Mouse (Mus musculus) c-Kit-positive CD71-positive TER-119-negative erythroid progenitor cells, embryonic 14.5 days (primary cell): ENCODE measurements around the gene Trp53bp2.

Experiments
- DNase-seq: peaks from one replicate; pipeline ENCODE4 v3.0.0-alpha.2; 2013; ENCODE audit warnings: low read depth

The Trp53bp2 gene

DNA sequence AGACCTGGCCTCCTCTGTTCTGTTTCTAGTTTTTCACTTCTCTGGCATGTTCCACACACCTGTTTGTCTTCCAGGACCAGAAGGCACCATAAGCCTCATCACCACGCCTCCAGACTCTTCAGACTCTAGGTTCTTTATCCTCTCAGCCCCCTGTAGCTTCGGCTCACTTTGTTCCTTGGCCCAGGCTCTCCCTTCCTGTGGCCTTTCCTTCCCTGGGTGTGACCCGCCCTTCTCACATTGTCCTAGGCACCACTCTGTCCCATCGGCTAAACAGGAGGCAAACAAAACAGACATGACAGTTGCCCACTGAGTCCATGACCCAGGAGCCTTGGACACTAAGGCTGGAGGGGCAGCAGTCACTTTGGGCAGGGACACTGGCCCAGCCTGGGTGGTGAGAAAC is 91.3 kb downstream of the Trp53bp2 start:
- no peak for DNase-seq

DNA sequence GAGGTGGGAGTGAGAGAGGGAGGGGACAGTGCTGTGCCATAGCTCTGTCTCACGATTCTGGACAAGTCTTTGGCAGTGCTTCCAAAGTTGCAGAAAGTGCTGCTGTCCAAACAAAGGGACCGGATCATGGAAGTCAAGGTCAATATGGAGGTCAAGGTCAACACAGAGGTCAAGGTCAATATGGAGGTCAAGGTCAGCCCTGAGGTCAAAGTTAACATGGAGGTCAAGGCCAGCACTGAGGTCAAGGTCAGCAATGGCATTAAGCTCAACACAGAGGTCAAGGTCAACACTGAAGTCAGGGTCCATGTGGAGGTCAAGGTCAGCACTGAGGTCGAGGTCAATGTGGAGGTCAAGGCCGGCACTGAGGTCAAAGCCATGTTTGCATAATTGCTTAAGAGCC is 91.9 kb downstream of the Trp53bp2 start:
- DNase-seq: no peak

DNA sequence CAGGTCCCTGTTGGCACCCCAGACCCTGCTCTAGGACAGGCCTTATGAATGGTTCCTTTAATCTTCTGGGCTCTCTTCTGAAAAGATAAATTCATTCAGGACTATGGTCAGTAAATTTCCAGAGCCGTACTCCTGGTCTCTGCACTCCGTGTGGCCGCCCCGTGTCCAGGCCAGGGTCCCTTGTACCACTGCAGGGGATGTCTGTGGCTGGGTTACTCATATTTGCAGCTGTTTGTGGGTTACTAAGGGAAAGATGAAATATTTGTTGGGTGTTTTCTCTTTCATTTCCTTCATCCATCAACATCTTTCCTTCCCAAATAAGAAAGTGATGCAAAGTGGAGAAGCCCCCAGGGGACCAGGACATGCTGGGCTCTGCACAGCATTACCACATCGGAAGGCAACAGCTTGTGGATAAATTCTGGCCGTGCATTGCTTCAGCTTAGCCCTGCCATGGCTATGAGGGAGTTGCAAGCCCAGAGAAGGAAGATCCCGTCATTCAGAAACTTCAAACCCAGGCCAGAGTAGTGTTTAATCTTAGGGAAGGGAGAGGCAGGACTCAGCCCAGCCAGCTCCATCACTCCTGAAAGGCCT is 92.9 kb downstream of the Trp53bp2 start:
- no peak for DNase-seq

DNA sequence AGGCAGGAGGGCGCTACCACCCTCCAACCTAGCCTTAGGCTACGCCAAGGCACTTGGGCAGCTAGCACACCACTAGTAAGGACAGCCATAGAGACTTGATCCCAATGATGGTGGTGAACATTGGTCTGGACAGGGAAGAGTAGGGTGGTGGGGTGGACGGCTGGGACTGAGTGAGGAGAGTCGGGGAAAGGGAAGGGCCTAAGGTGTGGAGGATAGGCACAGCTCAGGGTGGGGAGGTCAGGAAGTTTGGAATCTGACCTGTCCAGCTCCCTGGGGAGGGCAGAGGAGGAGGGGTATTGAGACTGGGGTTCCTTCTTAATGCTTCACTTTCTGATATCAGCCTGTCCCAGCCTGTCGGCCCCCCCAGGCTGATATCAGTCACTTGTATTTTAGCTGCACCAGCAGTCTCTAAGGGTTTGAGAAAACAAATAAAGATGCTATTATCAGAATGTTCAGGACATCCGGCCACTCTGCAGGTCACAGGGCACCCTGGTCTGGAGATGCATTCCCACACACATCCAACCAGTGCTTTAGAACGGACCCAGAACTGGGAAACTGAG is 93.6 kb downstream of the Trp53bp2 start:
- no peak for DNase-seq

DNA sequence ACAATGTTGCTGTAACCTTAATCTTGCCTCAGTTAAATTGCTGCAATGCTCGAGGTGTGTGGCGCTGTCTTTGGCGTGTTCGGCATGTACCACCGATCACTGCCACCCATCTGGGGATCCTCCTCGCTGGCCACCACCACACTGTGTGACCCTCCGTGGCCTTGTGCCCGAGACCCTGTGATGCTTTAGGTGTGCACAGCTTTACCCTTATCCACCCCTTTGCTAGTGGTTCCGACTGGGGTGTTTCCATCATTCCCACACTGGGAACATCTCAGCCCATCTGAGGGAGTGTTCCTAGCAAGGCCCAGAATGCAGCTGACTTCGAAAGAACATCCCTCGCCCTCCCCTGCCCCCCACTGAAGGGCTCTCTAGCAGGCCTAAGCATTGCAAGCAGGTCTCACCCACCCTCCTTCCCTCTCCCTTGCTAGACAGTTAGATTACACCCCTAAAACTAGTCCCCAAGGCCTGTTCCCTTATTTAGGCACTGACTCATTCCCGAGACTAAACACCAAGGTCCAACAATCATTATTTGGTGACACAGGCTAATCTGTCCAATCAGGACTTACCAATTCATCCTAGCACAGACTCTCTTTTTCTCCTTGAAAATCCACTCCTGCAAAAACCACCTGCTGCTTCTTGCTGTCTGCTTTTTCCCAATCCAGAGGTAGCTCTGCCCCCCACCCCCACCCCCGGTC is 94.4 kb downstream of the Trp53bp2 start:
- DNase-seq: no peak

DNA sequence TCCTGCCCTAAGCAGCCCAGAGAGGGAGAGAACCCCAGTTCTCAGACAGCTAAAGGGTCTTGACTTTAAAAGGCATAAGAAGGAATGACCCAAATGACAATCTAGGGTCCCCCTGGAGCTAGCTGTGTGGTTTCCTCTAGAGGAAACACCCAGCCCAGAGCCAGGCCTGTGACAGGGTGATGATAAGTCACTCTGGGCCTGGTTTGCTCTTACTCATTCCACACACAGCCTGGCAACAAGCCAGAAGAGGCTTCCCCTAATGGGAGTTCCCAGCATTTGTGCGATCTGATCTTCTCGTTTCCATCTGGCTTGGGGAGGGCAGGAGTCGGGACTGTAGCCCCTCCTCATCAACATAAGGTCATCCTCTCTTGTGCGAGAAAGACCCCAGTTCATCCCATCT is 95.3 kb downstream of the Trp53bp2 start:
- DNase-seq: peak; percentile 63

DNA sequence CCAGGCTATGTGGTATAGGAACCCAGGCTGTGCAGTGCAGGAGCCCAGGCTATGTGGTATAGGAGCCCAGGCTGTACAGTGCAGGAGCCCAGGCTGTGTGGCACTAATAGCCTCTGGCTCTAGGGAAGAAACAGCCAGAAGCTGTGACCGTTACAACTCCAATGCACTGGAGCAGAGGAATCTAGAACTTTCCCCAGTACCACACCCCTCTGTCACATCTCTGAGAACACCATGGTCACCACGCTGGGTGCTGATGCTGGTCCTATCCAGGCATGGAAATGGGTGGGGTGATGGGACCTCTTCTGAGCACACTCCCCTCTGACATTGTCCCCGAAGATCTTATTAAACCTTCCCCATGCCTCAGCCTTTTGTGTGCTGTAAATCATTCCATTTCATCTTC is 96.3 kb downstream of the Trp53bp2 start:
- DNase-seq: no peak

DNA sequence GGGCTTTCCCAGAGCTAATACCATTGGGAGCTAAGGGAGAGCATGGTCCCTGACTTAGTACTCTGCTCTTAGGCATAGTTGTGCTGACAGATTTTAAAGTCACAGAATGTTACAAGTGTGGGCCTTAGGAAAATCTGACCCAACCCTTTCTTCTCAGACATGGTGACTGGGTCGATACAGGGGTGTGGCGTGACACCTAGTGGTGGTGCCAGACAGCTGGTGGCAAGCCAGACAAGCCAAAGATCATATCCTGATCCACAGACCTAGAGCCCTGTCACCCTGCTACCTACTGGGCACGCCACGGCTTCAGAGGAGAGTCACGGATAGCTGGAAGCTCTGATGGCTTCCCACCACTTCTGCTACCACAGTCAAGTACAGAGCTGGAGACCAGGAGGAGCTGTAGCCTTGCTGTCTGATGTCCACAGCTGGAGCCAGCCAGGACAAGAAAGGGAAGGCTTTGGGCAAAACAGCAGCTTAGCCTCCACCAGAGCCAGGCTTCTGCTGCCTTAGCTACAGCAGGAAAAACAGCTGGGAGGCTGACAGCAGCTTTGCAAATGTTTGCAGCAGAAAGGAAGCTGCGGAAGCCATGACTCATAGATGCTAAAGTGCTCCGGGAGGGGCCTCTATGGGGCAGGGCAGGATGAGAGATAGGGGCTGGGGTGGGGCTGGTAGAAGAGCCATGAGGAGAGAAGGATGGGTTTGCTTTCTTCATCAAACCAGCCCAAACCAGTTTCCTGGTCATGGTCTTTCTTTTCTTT is 97.4 kb downstream of the Trp53bp2 start:
- no peak for DNase-seq

DNA sequence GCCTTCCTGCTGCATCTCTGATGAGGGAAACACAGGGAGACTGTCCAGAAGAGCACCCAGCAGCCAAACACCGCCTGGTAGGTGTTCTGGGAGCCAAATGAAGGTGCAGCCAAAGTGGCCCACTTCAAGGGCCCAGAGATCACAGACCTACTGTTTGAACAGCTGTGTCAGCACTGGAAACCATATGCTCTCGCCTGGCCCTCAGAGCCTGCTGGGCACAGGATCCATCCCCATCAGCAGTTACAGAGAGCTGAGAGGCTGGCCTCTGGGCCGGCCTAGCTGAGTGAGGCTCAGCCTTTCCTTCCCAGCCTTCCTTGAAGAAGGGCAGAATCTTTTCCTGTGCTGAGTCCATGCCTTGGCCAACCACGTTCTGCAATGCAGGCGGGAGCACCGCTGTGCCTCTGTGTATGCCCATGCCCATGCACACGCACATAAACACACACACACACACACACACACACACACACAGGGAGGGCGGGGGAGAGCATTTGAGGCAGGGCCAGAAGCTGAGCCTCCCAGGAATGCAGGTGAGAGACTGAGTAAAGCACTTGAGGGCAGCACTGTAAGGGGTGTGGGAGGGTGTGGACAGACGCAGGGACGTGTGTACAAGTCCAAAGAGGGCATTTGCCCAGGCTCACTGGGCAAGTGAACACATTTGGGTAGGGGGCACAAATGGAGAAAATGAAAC is 100.3 kb downstream of the Trp53bp2 start:
- DNase-seq: no peak

DNA sequence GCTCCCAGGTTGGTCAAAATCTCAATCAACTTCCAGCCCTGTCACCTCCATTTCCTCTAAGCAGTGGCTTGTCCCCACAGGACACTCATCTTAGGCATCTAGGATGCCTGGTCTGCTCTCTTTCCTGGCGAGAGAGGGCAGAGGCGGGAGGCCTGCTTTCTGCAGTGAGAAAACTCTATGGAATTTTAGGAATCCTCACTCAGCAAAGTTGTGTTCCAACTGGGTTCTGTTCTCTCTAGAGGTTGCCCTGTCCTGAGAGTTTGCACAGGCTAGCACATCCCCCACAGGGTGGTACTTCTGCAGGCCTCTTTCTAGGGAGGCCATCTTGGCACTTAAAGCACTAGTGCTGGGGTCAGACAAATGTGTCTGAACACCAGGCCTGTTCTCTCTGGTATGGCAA is 102.1 kb downstream of the Trp53bp2 start:
- DNase-seq: no peak

DNA sequence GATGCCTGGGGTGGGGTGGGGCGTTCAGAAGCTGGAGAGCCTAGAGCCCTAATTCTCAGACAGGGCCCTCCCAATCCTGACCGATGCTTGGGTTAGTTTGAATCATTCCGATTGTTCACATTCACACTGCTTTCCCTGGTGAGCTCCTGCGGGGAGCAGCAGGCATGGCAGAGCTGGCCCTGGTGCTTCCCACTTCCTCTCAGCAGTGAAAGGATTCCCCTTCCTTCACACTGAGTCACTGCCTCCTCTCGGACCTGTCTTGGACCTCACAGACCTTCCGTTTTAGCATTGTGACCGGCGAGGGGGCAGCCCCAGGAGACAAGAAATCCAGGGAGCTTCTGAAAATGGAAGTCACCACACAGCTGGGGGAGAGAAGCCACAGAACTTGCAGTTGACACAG is 102.8 kb downstream of the Trp53bp2 start:
- DNase-seq: no peak
